Mouse (Mus musculus) urinary bladder, postnatal 10 days (tissue): ENCODE measurements around the gene Gpd2.

ENCODE experiments used
- DNase-seq: peaks from one replicate; pipeline ENCODE4 v3.0.0; 2022; ENCODE audit warnings: low spot score

Gpd2 gene

GRCm38 (mm10) chr2:57395071-57395470 is 157.6 kb downstream of the Gpd2 start:
- no peak for DNase-seq

DNA sequence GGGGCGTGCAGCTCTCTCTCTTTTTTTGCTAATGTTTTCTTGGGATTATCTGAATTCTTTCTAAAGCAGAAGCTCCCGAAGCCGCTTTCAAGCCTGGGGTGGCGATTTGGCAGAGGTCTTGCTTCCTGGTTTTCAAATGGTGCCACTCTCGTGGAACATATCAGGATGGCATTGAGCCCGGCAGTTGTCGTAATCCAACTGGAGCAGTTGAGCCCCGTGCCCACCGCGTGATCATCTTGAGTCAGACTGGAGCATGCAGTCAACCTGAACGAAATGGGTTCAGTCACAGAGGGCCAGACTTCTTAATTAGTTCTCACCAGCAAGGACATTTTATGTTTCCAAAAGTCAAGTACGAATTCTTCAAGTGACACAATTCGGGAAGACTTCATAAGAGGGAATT is 158.6 kb downstream of the Gpd2 start:
- no peak for DNase-seq

DNA sequence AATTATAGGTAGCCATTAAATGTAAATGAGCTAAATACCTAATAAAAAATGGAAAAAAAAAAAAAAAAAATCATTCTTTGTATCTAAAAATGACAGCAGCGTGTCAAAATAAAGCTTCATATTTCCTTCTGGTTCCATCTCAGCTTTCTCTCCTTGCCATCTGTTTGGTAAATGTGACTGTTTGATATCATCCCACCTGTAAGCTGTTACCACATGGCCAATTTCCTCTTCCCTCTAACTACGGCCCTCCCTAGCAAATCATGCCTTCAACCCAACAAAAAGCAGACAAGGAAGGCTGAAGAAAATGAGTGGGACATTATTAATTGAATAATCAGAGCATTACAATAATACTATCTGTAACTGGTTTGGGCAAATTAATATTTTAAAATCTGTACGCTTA is 160.3 kb downstream of the Gpd2 start:
- DNase-seq, result no peak

- no peak for DNase-seq
Observed at GRCm38 (mm10) chr2:57407414-57408019, 170.1 kb downstream of the Gpd2 start.

- no peak for DNase-seq
Observed at GRCm38 (mm10) chr2:57408413-57408812, 171.0 kb downstream of the Gpd2 start.

DNA sequence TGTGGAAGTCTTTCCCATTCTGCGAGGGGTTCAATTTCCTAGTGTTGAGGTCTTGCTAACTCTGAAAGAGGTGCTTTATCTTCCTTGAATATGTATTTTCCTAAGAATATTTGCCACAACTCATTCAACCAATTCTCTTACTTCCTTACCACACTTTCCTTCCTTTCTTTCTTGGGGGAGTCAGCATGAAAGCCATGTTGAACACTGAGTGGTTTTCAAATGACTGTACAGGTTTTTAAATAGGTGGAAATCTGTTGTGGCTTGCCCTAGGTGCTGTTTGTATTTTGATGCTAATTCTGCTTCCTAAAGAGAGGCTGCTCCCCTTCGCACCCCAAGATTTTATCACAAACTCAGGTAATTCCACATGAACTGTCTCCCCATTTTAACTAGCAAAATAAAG is 174.1 kb downstream of the Gpd2 start:
- DNase-seq, result no peak

GRCm38 (mm10) chr2:57414550-57415160 is 177.2 kb downstream of the Gpd2 start:
- DNase-seq, result no peak

DNA sequence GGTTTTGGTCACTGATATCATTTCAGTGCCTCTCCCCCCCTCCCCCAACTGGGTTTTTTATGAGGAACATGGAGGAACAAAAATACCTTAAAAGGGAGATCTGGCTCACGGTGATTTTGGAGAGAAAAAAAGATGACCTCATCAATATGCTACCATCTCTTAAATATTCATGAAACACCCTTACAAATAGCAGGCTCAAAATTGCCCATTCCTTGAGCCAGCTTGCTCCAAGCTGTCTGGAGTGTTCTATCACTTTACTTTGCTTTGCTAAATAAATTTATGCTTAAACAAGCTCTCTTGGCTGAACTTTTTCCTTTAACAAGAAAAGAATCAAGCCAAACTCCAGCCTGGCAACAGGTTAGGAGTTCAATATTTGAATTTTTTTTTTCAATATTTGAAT is 179.3 kb downstream of the Gpd2 start:
- DNase-seq, result no peak
